Comparison of ENCODE assay signal across 14 mouse cellular contexts in the genomic region with DNA sequence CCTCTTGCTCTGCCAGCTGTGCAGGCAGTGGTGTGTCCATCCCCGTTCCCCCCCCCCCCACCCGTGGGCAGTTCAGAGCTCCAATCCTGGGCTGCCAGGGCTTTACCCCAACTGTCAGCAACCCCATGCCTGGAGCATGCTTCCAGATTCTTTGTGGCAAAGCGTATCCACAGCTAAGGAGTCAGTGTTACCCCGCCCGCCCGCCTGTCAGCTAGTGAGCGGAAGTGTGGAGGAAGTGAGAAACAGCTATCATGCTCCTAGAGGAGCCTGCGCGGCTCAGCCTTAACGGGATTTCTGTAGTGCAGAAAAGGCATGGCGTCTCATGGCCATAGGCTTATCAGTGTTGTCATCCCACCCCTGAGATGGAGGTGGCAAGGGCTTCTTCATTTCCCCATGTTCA. TPM values are rescaled to one million over a fixed set of nuclear protein-coding genes. Genes with fewer than 3 reads are reported as not detected.
A peak's percentile ranks its signal among the peaks of the same experiment; 100 is the strongest.
DNase-seq lines count a peak whose midpoint lies in the region; ATAC-seq and TF ChIP-seq lines count a peak whose summit lies in the region.
"Had no signal": no experiment of that assay in that cellular context is flagged by ENCODE, and none has a peak within 500 bp of the region (broad histone marks: within the 10 kb centered on the region; RNA-seq: fewer than 3 reads in every experiment).

No protein-coding gene starts in this region.

- no peak overlapping the region for H3K4me2 ChIP-seq in forebrain, postnatal 0 days (ENCODE audit: low read depth)
- H3K4me2 ChIP-seq in forebrain, embryonic 12.5 days: no peak overlapping the region
- H3K4me2 ChIP-seq: hindbrain, embryonic 12.5 days; liver, embryonic 13.5 days had no signal

- no peaks in the 10 kb centered on the region for H3K27me3 ChIP-seq in forebrain, postnatal 0 days (ENCODE audit: insufficient read depth, low read length)
- H3K27me3 ChIP-seq in forebrain, embryonic 12.5 days: no peaks in the 10 kb centered on the region
- H3K27me3 ChIP-seq: hindbrain, embryonic 12.5 days; liver, embryonic 13.5 days had no signal

- no peaks in the 10 kb centered on the region for H3K9me3 ChIP-seq in forebrain, postnatal 0 days (ENCODE audit: low read length)
- no peaks in the 10 kb centered on the region for H3K9me3 ChIP-seq in forebrain, embryonic 12.5 days
- H3K9me3 ChIP-seq: hindbrain, embryonic 12.5 days; liver, embryonic 13.5 days had no signal

- H3K9ac ChIP-seq in forebrain, postnatal 0 days: no peak overlapping the region
- H3K9ac ChIP-seq in forebrain, embryonic 12.5 days: no peak overlapping the region
- H3K9ac ChIP-seq: hindbrain, embryonic 12.5 days; liver, embryonic 13.5 days had no signal

- DNase-seq in forebrain, postnatal 0 days: no peak
- peak; percentile 58 to 71 for DNase-seq in layer of hippocampus, adult 18-20 months (ENCODE audit: low spot score in 2 of 2)
- no peak for DNase-seq in layer of hippocampus, adult 8-10 months (ENCODE audit: low spot score in 2 of 2)
- DNase-seq in gastrocnemius, postnatal 10 days: no peak
- no peak for DNase-seq in testis, postnatal 10 days (ENCODE audit: low spot score)
- DNase-seq: cerebellum, postnatal 36 days; gastrocnemius, postnatal 14 days; liver, embryonic 13.5 days; thymus, postnatal 4 days had no signal

- 86% methylated on average over 11 of the region's 11 CpGs for WGBS in forebrain, postnatal 0 days
- WGBS in forebrain, embryonic 12.5 days: 86% methylated on average over 11 of the region's 11 CpGs

- peaks cover 69% of the 10 kb centered on the region for H3K36me3 ChIP-seq in forebrain, postnatal 0 days (ENCODE audit: insufficient read depth)
- H3K36me3 ChIP-seq in forebrain, embryonic 12.5 days (replicated peaks): peaks cover 70% of the 10 kb centered on the region

- no peak for TF ChIP-seq CTCF in forebrain, postnatal 0 days (IDR thresholded peaks at IDR 0.05; ENCODE audit: low read depth)

- no peak overlapping the region for H3K4me3 ChIP-seq in forebrain, postnatal 0 days (ENCODE audit: low read depth, low read length)
- no peak overlapping the region for H3K4me3 ChIP-seq in forebrain, embryonic 12.5 days (replicated peaks)
- H3K4me3 ChIP-seq: erythroblast, embryonic 14.5 days; hindbrain, embryonic 12.5 days; liver, embryonic 13.5 days had no signal

- no peak overlapping the region for H3K27ac ChIP-seq in forebrain, postnatal 0 days (ENCODE audit: low read depth, low read length)
- no peak overlapping the region for H3K27ac ChIP-seq in forebrain, embryonic 12.5 days
- H3K27ac ChIP-seq: hindbrain, embryonic 12.5 days; liver, embryonic 13.5 days had no signal

- H3K4me1 ChIP-seq in forebrain, postnatal 0 days (ENCODE audit: insufficient read depth): no peaks in the 10 kb centered on the region
- no peaks in the 10 kb centered on the region for H3K4me1 ChIP-seq in forebrain, embryonic 12.5 days
- H3K4me1 ChIP-seq: hindbrain, embryonic 12.5 days had no signal

- ATAC-seq in forebrain, postnatal 0 days: peak; percentile 34; the same call in 1 of the 2 replicates
- ATAC-seq in forebrain, embryonic 12.5 days (ENCODE audit: low FRiP score): no peak
- peak; percentile 91 for ATAC-seq in common myeloid progenitor, adult 5-6 weeks (replicated peaks; ENCODE audit: low read depth, poor library complexity, severe bottlenecking)
- 0 out of 2 replicates have a peak, but pooled peaks have one; percentile 43 for ATAC-seq in monocyte, adult 5-6 weeks (replicated peaks; ENCODE audit: insufficient number of reproducible peaks, low FRiP score, low TSS enrichment, poor library complexity, severe bottlenecking)

RNA-seq across cellular contexts. Expression of gene Arhgap23, which starts 21.2 kb away (rescaled TPM):
- total RNA-seq in forebrain, postnatal 0 days (2014; rRNA removed): 52.7 and 52.9 TPM in 2 replicates
- polyA plus RNA-seq in forebrain, postnatal 0 days (2015; fragmentation: Nextera tagmentation; extraction: Ambion mirVana): 7.0 and 10.2 TPM in 2 replicates
- 4.2 and 5.1 TPM in 2 replicates for polyA plus RNA-seq in forebrain, embryonic 12.5 days (2016; fragmentation: Nextera tagmentation; extraction: Ambion mirVana)
- 10 to 100 TPM; 79.8 to 88.1 TPM for total RNA-seq in layer of hippocampus, adult 18-20 months (2021)
- 10 to 100 TPM; 75.7 to 83.2 (median 78.4) TPM for total RNA-seq in layer of hippocampus, adult 8-10 months (2022)
- 6.2 and 9.6 TPM in 2 replicates for total RNA-seq in common myeloid progenitor, adult 5-6 weeks (2017)
- 4.7 to 5.8 TPM (median 5.0 TPM) in 3 replicates for total RNA-seq in monocyte, adult 5-6 weeks (2017)
- 10 to 100 TPM; 13.5 to 18.9 TPM for total RNA-seq in gastrocnemius, postnatal 10 days (2021)

RNA-seq across cellular contexts. Expression of gene Socs7, which starts 31.8 kb away (rescaled TPM):
- 54.9 and 64.3 TPM in 2 replicates for total RNA-seq in forebrain, postnatal 0 days (2014; rRNA removed)
- polyA plus RNA-seq in forebrain, postnatal 0 days (2015; fragmentation: Nextera tagmentation; extraction: Ambion mirVana): 5.3 and 6.4 TPM in 2 replicates
- polyA plus RNA-seq in forebrain, embryonic 12.5 days (2016; fragmentation: Nextera tagmentation; extraction: Ambion mirVana): 7.9 and 8.0 TPM in 2 replicates
- total RNA-seq in layer of hippocampus, adult 18-20 months (2021): 10 to 100 TPM; 81.5 to 85.4 TPM
- 10 to 100 TPM; 71.5 to 89.3 (median 79.6) TPM for total RNA-seq in layer of hippocampus, adult 8-10 months (2022)
- total RNA-seq in common myeloid progenitor, adult 5-6 weeks (2017): 14.2 and 16.1 TPM in 2 replicates
- 16.8 to 18.8 TPM (median 18.0 TPM) in 3 replicates for total RNA-seq in monocyte, adult 5-6 weeks (2017)
- total RNA-seq in gastrocnemius, postnatal 10 days (2021): 10 to 100 TPM; 33.7 to 34.8 TPM

RNA-seq across cellular contexts. Expression of gene Gpr179, which starts 42.3 kb away (rescaled TPM):
- 0.46 and 0.62 TPM in 2 replicates for total RNA-seq in forebrain, postnatal 0 days (2014; rRNA removed)
- 0.21 and 0.45 TPM in 2 replicates for polyA plus RNA-seq in forebrain, postnatal 0 days (2015; fragmentation: Nextera tagmentation; extraction: Ambion mirVana)
- polyA plus RNA-seq in forebrain, embryonic 12.5 days (2016; fragmentation: Nextera tagmentation; extraction: Ambion mirVana): 0.11 and 0.22 TPM in 2 replicates
- under 1 TPM; 0.13 to 0.40 TPM for total RNA-seq in layer of hippocampus, adult 18-20 months (2021)
- total RNA-seq in layer of hippocampus, adult 8-10 months (2022): under 1 TPM; 0.14 to 0.59 (median 0.34) TPM
- total RNA-seq in common myeloid progenitor, adult 5-6 weeks (2017): not detected in 2 replicates
- total RNA-seq in monocyte, adult 5-6 weeks (2017): 0.29 to 0.39 TPM in 2 of 3 replicates, not detected in the other
- under 1 TPM; 0.07 to 0.09 TPM for total RNA-seq in gastrocnemius, postnatal 10 days (2021)
- polyA plus RNA-seq: erythroblast, embryonic 14.5 days; liver, embryonic 13.5 days had no signal

Comparison
In these comparisons a context has a peak if more than half of its experiments do, and no peak if none do; other contexts are left out.
1. DNase-seq: peak in layer of hippocampus, adult 18-20 months (2 of 2); none in forebrain, postnatal 0 days (single experiment), layer of hippocampus, adult 8-10 months (0 of 2), gastrocnemius, postnatal 10 days (single experiment) and testis, postnatal 10 days (single experiment).